Mouse (Mus musculus) mouse trophoblast stem cell (cell line): ENCODE measurements around the gene Rrnad1.

Source experiments
- in situ Hi-C, 2 experiments: fragments of 300-500 bp; cut with MseI, MboI; formaldehyde crosslinking; loops; 2 replicates in 1 of 2; 3 replicates in 1 of 2; pipeline ENCODE4 v1.15.1; 2025

Rrnad1 gene

GRCm38 (mm10) chr3:87930078-87930795 lies at the start of gene Rrnad1, which contains the start of gene Isg20l2:
Gene Rrnad1, minus strand, starts transcription at chr3:87930717.
Gene Isg20l2, plus strand, starts transcription at chr3:87930314.
- in situ Hi-C loops, result no loop called here

- in situ Hi-C loops, result no loop called here
These were observed 49.6 kb upstream of the Rrnad1 start for GRCm38 (mm10) chr3:87980085-87980484.

- in situ Hi-C loops, result no loop called here
These were observed 49.0 kb upstream of the Rrnad1 start for GRCm38 (mm10) chr3:87979493-87979892.

- in situ Hi-C loops, result no loop called here
These were observed 44.0 kb upstream of the Rrnad1 start for GRCm38 (mm10) chr3:87974381-87974987.

- in situ Hi-C loops, result no loop called here
These were observed 43.3 kb upstream of the Rrnad1 start for GRCm38 (mm10) chr3:87973593-87974380.

GRCm38 (mm10) chr3:87972776-87973175 lies 42.3 kb upstream of the Rrnad1 start:
- in situ Hi-C loops, result no loop called here

GRCm38 (mm10) chr3:87972203-87972664 lies 41.7 kb upstream of the Rrnad1 start:
- in situ Hi-C loops, result no loop called here

- in situ Hi-C loops, result no loop called here
These were observed 41.1 kb upstream of the Rrnad1 start for GRCm38 (mm10) chr3:87971489-87972202.

GRCm38 (mm10) chr3:87970939-87971488 lies 40.5 kb upstream of the Rrnad1 start, which contains the start of gene Nes:
Gene Nes, plus strand, starts transcription at chr3:87971078.
- in situ Hi-C loops, result no loop called here

- in situ Hi-C loops, result no loop called here
These were observed 39.8 kb upstream of the Rrnad1 start for GRCm38 (mm10) chr3:87970184-87970938.

- in situ Hi-C loops, result no loop called here
These were observed 30.2 kb upstream of the Rrnad1 start for GRCm38 (mm10) chr3:87960586-87961191.

- in situ Hi-C loops, result no loop called here
These were observed 29.7 kb upstream of the Rrnad1 start for GRCm38 (mm10) chr3:87960191-87960585.

GRCm38 (mm10) chr3:87959371-87959770 lies 28.9 kb upstream of the Rrnad1 start:
- in situ Hi-C loops, result no loop called here

- in situ Hi-C loops, result no loop called here
These were observed 28.4 kb upstream of the Rrnad1 start for GRCm38 (mm10) chr3:87958967-87959366.

GRCm38 (mm10) chr3:87958476-87958875 lies 28.0 kb upstream of the Rrnad1 start:
- in situ Hi-C loops, result no loop called here

GRCm38 (mm10) chr3:87958056-87958455 lies 27.5 kb upstream of the Rrnad1 start:
- in situ Hi-C loops, result no loop called here

GRCm38 (mm10) chr3:87952440-87952839 lies 21.9 kb upstream of the Rrnad1 start:
- in situ Hi-C loops, result no loop called here

GRCm38 (mm10) chr3:87951946-87952345 lies 21.4 kb upstream of the Rrnad1 start:
- in situ Hi-C loops, result no loop called here

- in situ Hi-C loops, result no loop called here
These were observed 19.5 kb upstream of the Rrnad1 start for GRCm38 (mm10) chr3:87949955-87950515.
